Mouse (Mus musculus) stomach, adult 2 months (tissue): ENCODE measurements around the gene 2010106E10Rik. TPM values are rescaled to one million over a fixed set of nuclear protein-coding genes. Genes with fewer than 3 reads are reported as not detected.

Experiments used
- polyA plus RNA-seq: library from polyadenylated mRNA; depleted of rRNA; stranded (reverse); fragments of >200 nt; gene quantifications from 2 replicates; pipeline ENCODE4 v1.2.3, GENCODE M21; 2012; rRNA removed

The 2010106E10Rik gene
- polyA plus RNA-seq, result not detected in 2 replicates

DNA sequence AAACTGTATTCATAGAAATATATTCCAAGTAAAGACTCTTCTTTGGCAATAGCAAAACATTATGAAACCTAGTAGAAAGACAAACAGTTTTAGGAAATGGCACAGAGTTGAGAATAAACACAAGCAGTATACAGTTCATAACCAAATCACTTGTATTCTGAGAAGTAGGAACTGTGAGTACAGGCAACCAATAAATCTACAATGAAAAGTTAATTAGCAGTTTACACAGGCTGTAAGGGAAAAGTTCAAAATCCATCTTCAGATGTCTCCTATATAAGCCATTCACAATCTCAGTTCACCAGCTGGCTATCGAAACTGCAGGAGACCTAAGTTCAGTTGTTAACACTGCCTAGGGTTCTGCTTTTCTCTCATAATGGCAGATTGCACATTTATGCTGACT, at the start of gene 2010106E10Rik:
Gene 2010106E10Rik (plus strand): TSS at position 301 of the 400 bp plus-strand sequence.

DNA sequence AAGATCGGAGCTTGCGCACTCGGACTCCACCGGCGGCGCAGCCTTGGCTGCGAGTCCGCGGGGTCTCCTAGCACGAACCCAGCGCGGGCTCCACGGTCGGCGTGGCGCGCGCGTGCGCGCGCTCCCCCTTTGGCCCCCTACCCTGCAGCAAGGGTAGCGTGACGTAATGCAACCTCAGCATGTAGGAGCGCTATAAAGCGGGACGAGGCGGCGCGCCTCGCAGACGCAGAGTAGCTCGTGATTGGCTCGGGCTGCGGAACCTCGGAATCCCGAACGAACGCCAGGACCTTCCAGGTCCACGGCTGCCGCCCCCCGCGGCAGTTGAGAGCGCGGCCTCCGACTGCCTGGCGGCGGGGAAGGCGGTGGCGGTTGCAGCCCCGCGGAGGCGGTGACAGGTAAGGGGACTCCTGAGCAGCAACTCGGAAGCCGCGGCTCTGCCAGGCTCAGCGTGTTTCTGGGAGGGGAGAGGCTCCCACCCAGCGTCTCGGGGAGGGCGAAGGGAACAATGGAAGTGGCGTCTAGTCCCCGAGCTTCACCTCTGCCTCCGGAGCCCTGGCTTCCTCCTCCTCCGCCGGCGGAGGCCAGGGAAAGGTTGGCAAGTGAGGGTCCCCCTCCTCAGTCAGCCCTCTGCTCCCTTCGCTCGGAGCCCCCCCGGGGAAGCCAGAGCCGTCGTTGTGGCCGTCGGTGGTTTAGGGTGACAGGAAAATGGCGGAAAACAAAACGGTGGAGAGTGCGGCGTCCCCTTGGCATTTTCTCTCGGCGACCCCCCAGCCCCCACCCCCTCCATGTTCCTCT, 105.6 kb downstream of the 2010106E10Rik start, which contains the start of gene Zfp711:
Gene Zfp711 (plus strand): TSS at position 16 of the 795 bp plus-strand sequence.

Other genes with a start within 250 kb of the 2010106E10Rik start
- gene Apool, start 183.9 kb upstream of the 2010106E10Rik start, polyA plus RNA-seq, result 0.34 and 0.61 TPM in 2 replicates
- not detected in 2 replicates for gene Satl1, start 88.5 kb upstream of the 2010106E10Rik start, polyA plus RNA-seq
- not detected in 2 replicates for gene Zfp711, start 105.3 kb downstream of the 2010106E10Rik start, polyA plus RNA-seq
- 0.41 and 0.48 TPM in 2 replicates for gene Pof1b, start 203.4 kb downstream of the 2010106E10Rik start, polyA plus RNA-seq